Comparison of ENCODE assay signal across 9 mouse cellular contexts in genomic region chr9:46735664-46736067, GRCm38 (mm10).
DNase-seq lines count a peak whose midpoint lies in the region; ATAC-seq and TF ChIP-seq lines count a peak whose summit lies in the region.
"Had no signal": no experiment of that assay in that cellular context is flagged by ENCODE, and none has a peak within 500 bp of the region (broad histone marks: within the 10 kb centered on the region; RNA-seq: fewer than 3 reads in every experiment).

No protein-coding gene starts in this region.

- TF ChIP-seq POLR2A in brain, embryonic 14.5 days (IDR thresholded peaks at IDR 0.05; ENCODE audit: borderline replicate concordance, extremely low read depth, insufficient read depth, insufficient read length, poor library complexity, severe bottlenecking) = no peak
- no peak for TF ChIP-seq POLR2A in liver, adult 2 months (IDR thresholded peaks at IDR 0.05; ENCODE audit: extremely low read depth, insufficient read depth, low read length)
- TF ChIP-seq POLR2A in testis, adult 2 months (IDR thresholded peaks at IDR 0.05; ENCODE audit: control insufficient read depth, low read depth, low read length) = no peak

- H3K9ac ChIP-seq in heart, embryonic 11.5 days (ENCODE audit: low read depth, low read length) = no peak overlapping the region
- H3K9ac ChIP-seq in kidney, postnatal 0 days (ENCODE audit: low read depth, low read length) = no peak overlapping the region
- no peak overlapping the region for H3K9ac ChIP-seq in liver, adult 2 months (ENCODE audit: low read depth, low read length)
- no peak overlapping the region for H3K9ac ChIP-seq in neural tube, embryonic 14.5 days (replicated peaks; ENCODE audit: low read depth, low read length)
- H3K9ac ChIP-seq: embryonic facial prominence, embryonic 15.5 days had no signal

- H3K79me3 ChIP-seq in C2C12 (ENCODE audit: low read depth) = no peaks in the 10 kb centered on the region

- H3K27me3 ChIP-seq in C2C12 (ENCODE audit: control insufficient read depth, insufficient read depth, insufficient read length) = no peaks in the 10 kb centered on the region
- peaks cover 5% of the 10 kb centered on the region; the same call in 1 of the 2 replicates for H3K27me3 ChIP-seq in heart, embryonic 11.5 days (ENCODE audit: control insufficient read depth, insufficient read depth, low read length)
- no peaks in the 10 kb centered on the region for H3K27me3 ChIP-seq in kidney, postnatal 0 days (ENCODE audit: insufficient read depth, low read length)
- no peaks in the 10 kb centered on the region for H3K27me3 ChIP-seq in liver, adult 2 months (ENCODE audit: control insufficient read depth, insufficient read depth, low read length)
- no peaks in the 10 kb centered on the region for H3K27me3 ChIP-seq in neural tube, embryonic 14.5 days (ENCODE audit: control insufficient read depth, insufficient read depth, low read length)
- no peaks in the 10 kb centered on the region for H3K27me3 ChIP-seq in testis, adult 2 months (ENCODE audit: control insufficient read depth, insufficient read depth, low read length)
- H3K27me3 ChIP-seq: embryonic facial prominence, embryonic 15.5 days had no signal

- H3K4me1 ChIP-seq in heart, embryonic 11.5 days (ENCODE audit: control insufficient read depth, insufficient read depth, low read length) = peaks cover 3% of the 10 kb centered on the region; the same call in 1 of the 2 replicates
- H3K4me1 ChIP-seq in kidney, postnatal 0 days (replicated peaks; ENCODE audit: insufficient read depth, low read length) = no peaks in the 10 kb centered on the region
- no peaks in the 10 kb centered on the region for H3K4me1 ChIP-seq in liver, adult 2 months (ENCODE audit: control insufficient read depth, insufficient read depth, low read length)
- peaks cover 7% of the 10 kb centered on the region; the same call in 1 of the 2 replicates for H3K4me1 ChIP-seq in neural tube, embryonic 14.5 days (ENCODE audit: control insufficient read depth, insufficient read depth, low read length)
- H3K4me1 ChIP-seq in testis, adult 2 months (ENCODE audit: control insufficient read depth, insufficient read depth, low read length) = no peaks in the 10 kb centered on the region; the same call in 1 of the 2 replicates

- 5% methylated on average over 4 of the region's 4 CpGs for WGBS in heart, embryonic 11.5 days (ENCODE audit: insufficient replicate concordance)
- WGBS in kidney, postnatal 0 days = 4% methylated on average over 4 of the region's 4 CpGs
- 4% methylated on average over 4 of the region's 4 CpGs for WGBS in liver, adult 2 months
- 9% methylated on average over 4 of the region's 4 CpGs for WGBS in neural tube, embryonic 14.5 days

- no peaks in the 10 kb centered on the region for H3K36me3 ChIP-seq in C2C12 (ENCODE audit: control insufficient read depth, insufficient read depth)
- H3K36me3 ChIP-seq in heart, embryonic 11.5 days (ENCODE audit: control insufficient read depth, insufficient read depth, low read length) = no peaks in the 10 kb centered on the region
- no peaks in the 10 kb centered on the region for H3K36me3 ChIP-seq in kidney, postnatal 0 days (ENCODE audit: insufficient read depth, low read length)
- no peaks in the 10 kb centered on the region for H3K36me3 ChIP-seq in liver, adult 2 months (ENCODE audit: control insufficient read depth, insufficient read depth, low read length)
- no peaks in the 10 kb centered on the region for H3K36me3 ChIP-seq in neural tube, embryonic 14.5 days (ENCODE audit: control insufficient read depth, insufficient read depth, low read length)
- no peaks in the 10 kb centered on the region for H3K36me3 ChIP-seq in testis, adult 2 months (ENCODE audit: control insufficient read depth, insufficient read depth, low read length)
- H3K36me3 ChIP-seq: embryonic facial prominence, embryonic 15.5 days had no signal

- peak; percentile 88 for DNase-seq in brain, embryonic 14.5 days (ENCODE audit: low read depth)
- peak; percentile 88 for DNase-seq in kidney, postnatal 0 days (ENCODE audit: low spot score)
- DNase-seq in liver, adult 2 months (ENCODE audit: extremely low read depth, low read depth, low spot score) = peak; percentile 58

- H3K4me2 ChIP-seq in heart, embryonic 11.5 days = no peak overlapping the region
- H3K4me2 ChIP-seq in kidney, postnatal 0 days (ENCODE audit: low read length) = no peak overlapping the region
- no peak overlapping the region for H3K4me2 ChIP-seq in neural tube, embryonic 14.5 days (ENCODE audit: low read depth, low read length)
- H3K4me2 ChIP-seq: embryonic facial prominence, embryonic 15.5 days had no signal

- no peaks in the 10 kb centered on the region for H3K79me2 ChIP-seq in C2C12 (ENCODE audit: control insufficient read depth, insufficient read depth)
- H3K79me2 ChIP-seq in liver, adult 2 months (ENCODE audit: control insufficient read depth, insufficient read depth, low read length) = no peaks in the 10 kb centered on the region

- peak; percentile 39 for TF ChIP-seq CTCF in C2C12 (IDR thresholded peaks at IDR 0.05; ENCODE audit: control insufficient read depth, insufficient read depth, insufficient read length)
- peak; percentile 92 for TF ChIP-seq CTCF in brain, embryonic 14.5 days (IDR thresholded peaks at IDR 0.05; ENCODE audit: borderline replicate concordance, extremely low read depth, insufficient read depth, insufficient read length)
- TF ChIP-seq CTCF in kidney, postnatal 0 days (IDR thresholded peaks at IDR 0.05; ENCODE audit: low read depth) = peak; percentile 96
- TF ChIP-seq CTCF in liver, adult 2 months (IDR thresholded peaks at IDR 0.05; ENCODE audit: low read depth, low read length) = peak; percentile 90
- TF ChIP-seq CTCF in testis, adult 2 months (IDR thresholded peaks at IDR 0.05; ENCODE audit: control insufficient read depth, insufficient read depth, insufficient replicate concordance, low read depth, low read length) = peak; percentile 86

- no peak overlapping the region for H3ac ChIP-seq in C2C12 (ENCODE audit: control insufficient read depth, insufficient read length, low read depth)

- H3K4me3 ChIP-seq in C2C12 (ENCODE audit: insufficient read depth, poor library complexity, severe bottlenecking) = no peak overlapping the region
- H3K4me3 ChIP-seq in heart, embryonic 11.5 days (ENCODE audit: low read depth, low read length) = no peak overlapping the region
- no peak overlapping the region for H3K4me3 ChIP-seq in kidney, postnatal 0 days (replicated peaks; ENCODE audit: low read depth, low read length)
- H3K4me3 ChIP-seq in liver, adult 2 months (ENCODE audit: insufficient read depth, low read depth, low read length) = no peak overlapping the region
- no peak overlapping the region for H3K4me3 ChIP-seq in neural tube, embryonic 14.5 days (ENCODE audit: low read depth, low read length)
- no peak overlapping the region for H3K4me3 ChIP-seq in testis, adult 2 months (ENCODE audit: control insufficient read depth, low read depth, low read length)
- H3K4me3 ChIP-seq: embryonic facial prominence, embryonic 15.5 days had no signal

- ATAC-seq in erythroid progenitor cell, adult 5-6 weeks (replicated peaks; ENCODE audit: low FRiP score, poor library complexity, severe bottlenecking) = peak; percentile 30; the same call in 1 of the 2 replicates
- ATAC-seq in heart, embryonic 11.5 days (replicated peaks; ENCODE audit: insufficient number of reproducible peaks, low FRiP score, low TSS enrichment) = peak; percentile 55
- peak; percentile 40; the same call in 1 of the 2 replicates for ATAC-seq in kidney, postnatal 0 days (replicated peaks; ENCODE audit: low FRiP score, low read depth)
- ATAC-seq in neural tube, embryonic 14.5 days (ENCODE audit: low read depth) = peak; percentile 54; the same call in 1 of the 2 replicates

- H3K9me3 ChIP-seq in heart, embryonic 11.5 days (replicated peaks; ENCODE audit: control insufficient read depth, low read length) = no peaks in the 10 kb centered on the region
- no peaks in the 10 kb centered on the region for H3K9me3 ChIP-seq in kidney, postnatal 0 days (replicated peaks; ENCODE audit: low read length)
- no peaks in the 10 kb centered on the region for H3K9me3 ChIP-seq in neural tube, embryonic 14.5 days (ENCODE audit: control insufficient read depth, low read length)
- H3K9me3 ChIP-seq: embryonic facial prominence, embryonic 15.5 days had no signal

- H3K27ac ChIP-seq in heart, embryonic 11.5 days (ENCODE audit: low read depth, low read length) = no peak overlapping the region
- H3K27ac ChIP-seq in kidney, postnatal 0 days = no peak overlapping the region
- no peak overlapping the region for H3K27ac ChIP-seq in liver, adult 2 months (replicated peaks; ENCODE audit: insufficient read depth, low read depth, low read length)
- H3K27ac ChIP-seq in neural tube, embryonic 14.5 days (ENCODE audit: low read depth, low read length) = no peak overlapping the region
- H3K27ac ChIP-seq in testis, adult 2 months (ENCODE audit: control insufficient read depth, insufficient read depth, low read depth, low read length) = no peak overlapping the region
- H3K27ac ChIP-seq: embryonic facial prominence, embryonic 15.5 days had no signal

TF ChIP-seq in C2C12, 6 proteins besides CTCF, POLR2A, EP300 and RAD21:
- TF ChIP-seq MYOD1 (IDR thresholded peaks at IDR 0.05; ENCODE audit: control insufficient read depth, insufficient read length, low read depth) (no peak), CEBPB (IDR thresholded peaks at IDR 0.05; ENCODE audit: low read depth) (no peak)

Comparison
In these comparisons a context has a peak if more than half of its experiments do, and no peak if none do; other contexts are left out.
1. CTCF ChIP-seq: peak in every context shown above with its lines; median percentile 96 in kidney, postnatal 0 days; 92 in brain, embryonic 14.5 days; 90 in liver, adult 2 months; 86 in testis, adult 2 months; 39 in C2C12.